23 mouse cellular contexts compared by ENCODE assay signal in the genomic region with DNA sequence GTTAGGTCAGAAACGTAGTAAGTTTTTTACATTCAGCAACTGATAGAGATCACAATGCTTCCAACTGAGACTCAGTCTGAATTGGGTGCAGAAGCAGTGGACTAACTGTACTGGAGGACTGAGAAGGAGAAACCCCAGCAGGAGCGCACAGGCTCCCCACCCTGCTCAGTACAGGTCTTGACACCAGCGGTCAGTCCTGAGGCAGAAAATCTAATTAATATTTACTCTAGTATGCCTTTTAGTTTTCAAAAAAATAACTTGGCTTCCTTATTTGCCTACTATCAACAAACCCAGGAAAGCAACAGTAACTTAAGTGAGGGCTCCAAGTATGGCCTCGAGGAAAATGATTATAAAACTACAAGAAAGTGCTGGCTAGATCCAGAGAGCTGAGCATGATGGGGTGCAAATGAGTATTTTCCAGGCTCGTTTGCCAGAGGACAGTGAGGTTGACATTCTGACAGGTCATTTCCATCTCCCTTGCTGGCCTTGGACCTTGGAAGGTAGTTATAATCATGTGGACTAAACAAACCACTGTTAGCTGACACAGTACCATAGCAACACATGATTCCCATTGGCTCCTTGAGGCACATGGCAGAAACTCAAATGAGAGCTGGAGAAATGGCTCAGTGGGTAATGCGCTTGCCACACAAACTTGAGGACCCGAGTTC. TPM values are rescaled to one million over a fixed set of nuclear protein-coding genes. Genes with fewer than 3 reads are reported as not detected.
DNase-seq lines count a peak whose midpoint lies in the region; ATAC-seq and TF ChIP-seq lines count a peak whose summit lies in the region.
"Had no signal": no experiment of that assay in that cellular context is flagged by ENCODE, and none has a peak within 500 bp of the region (broad histone marks: within the 10 kb centered on the region; RNA-seq: fewer than 3 reads in every experiment).

No protein-coding gene starts in this region.

- no peak for TF ChIP-seq EP300 in lung, postnatal 0 days (IDR thresholded peaks at IDR 0.05)

- no peaks in the 10 kb centered on the region for H3K4me1 ChIP-seq in kidney, embryonic 14.5 days (ENCODE audit: control insufficient read depth, insufficient read depth, low read length)
- peaks cover 4% of the 10 kb centered on the region; the same call in 1 of the 2 replicates for H3K4me1 ChIP-seq in lung, embryonic 15.5 days
- H3K4me1 ChIP-seq in lung, postnatal 0 days (ENCODE audit: insufficient read depth, low read depth, low read length) = no peaks in the 10 kb centered on the region
- H3K4me1 ChIP-seq: embryonic facial prominence, embryonic 13.5 days; forebrain, embryonic 15.5 days; heart, embryonic 15.5 days; liver, embryonic 15.5 days had no signal

- no peak for TF ChIP-seq CTCF in lung, postnatal 0 days (IDR thresholded peaks at IDR 0.05)

- no peaks in the 10 kb centered on the region for H3K9me3 ChIP-seq in kidney, embryonic 14.5 days (ENCODE audit: control insufficient read depth, low read length)
- H3K9me3 ChIP-seq in lung, embryonic 15.5 days = no peaks in the 10 kb centered on the region
- H3K9me3 ChIP-seq in lung, postnatal 0 days (ENCODE audit: low read length) = no peaks in the 10 kb centered on the region
- H3K9me3 ChIP-seq: embryonic facial prominence, embryonic 13.5 days; forebrain, embryonic 10.5 days; forebrain, embryonic 15.5 days; heart, embryonic 15.5 days; liver, embryonic 15.5 days had no signal

- no peak overlapping the region for H3K9ac ChIP-seq in kidney, embryonic 14.5 days (ENCODE audit: low read depth, low read length)
- H3K9ac ChIP-seq in lung, embryonic 15.5 days = no peak overlapping the region
- no peak overlapping the region for H3K9ac ChIP-seq in lung, postnatal 0 days (replicated peaks; ENCODE audit: low read depth)
- H3K9ac ChIP-seq: embryonic facial prominence, embryonic 13.5 days; forebrain, embryonic 15.5 days; heart, embryonic 15.5 days; liver, embryonic 15.5 days had no signal

- ATAC-seq in kidney, embryonic 14.5 days (ENCODE audit: low FRiP score, low TSS enrichment) = no peak
- ATAC-seq in lung, embryonic 15.5 days (ENCODE audit: borderline replicate concordance, extremely low read depth, low FRiP score, low TSS enrichment) = peak; percentile 78
- peak; percentile 88 for ATAC-seq in lung, postnatal 0 days
- ATAC-seq: forebrain, embryonic 15.5 days; hindbrain, embryonic 16.5 days; midbrain, embryonic 16.5 days had no signal

- H3K4me3 ChIP-seq in kidney, embryonic 14.5 days (ENCODE audit: low read length) = no peak overlapping the region
- H3K4me3 ChIP-seq in lung, embryonic 15.5 days = no peak overlapping the region
- H3K4me3 ChIP-seq in lung, postnatal 0 days (ENCODE audit: low read depth, low read length) = no peak overlapping the region
- H3K4me3 ChIP-seq: embryonic facial prominence, embryonic 13.5 days; forebrain, embryonic 10.5 days; forebrain, embryonic 15.5 days; heart, embryonic 15.5 days; liver, embryonic 15.5 days had no signal

- no peaks in the 10 kb centered on the region for H3K36me3 ChIP-seq in kidney, embryonic 14.5 days (ENCODE audit: control insufficient read depth, insufficient read depth, low read length)
- no peaks in the 10 kb centered on the region for H3K36me3 ChIP-seq in lung, embryonic 15.5 days
- H3K36me3 ChIP-seq in lung, postnatal 0 days (ENCODE audit: insufficient read depth, low read length) = no peaks in the 10 kb centered on the region
- H3K36me3 ChIP-seq: embryonic facial prominence, embryonic 13.5 days; forebrain, embryonic 10.5 days; forebrain, embryonic 15.5 days; heart, embryonic 15.5 days; liver, embryonic 15.5 days had no signal

- WGBS in kidney, embryonic 14.5 days = 84% methylated on average over 7 of the region's 7 CpGs
- WGBS in lung, embryonic 15.5 days = 65% methylated on average over 7 of the region's 7 CpGs
- WGBS in lung, postnatal 0 days = 66% methylated on average over 7 of the region's 7 CpGs

- peak; percentile 43 for DNase-seq in kidney, adult 9 months
- peak; percentile 63 for DNase-seq in lung, postnatal 0 days (ENCODE audit: low spot score)
- peak; percentile 43 to 74 for DNase-seq in lung, postnatal 4 days
- DNase-seq in urinary bladder, adult 18-20 months (ENCODE audit: low spot score in 2 of 2) = no peak
- DNase-seq in cerebellum, postnatal 14 days = no peak
- DNase-seq: adrenal gland, postnatal 25 days; B cell, adult 2 months; cerebellum, adult 11-12 months; cerebellum, adult 9-11 months; gastrocnemius, postnatal 10 days; layer of hippocampus, postnatal 36 days; left cerebral cortex, postnatal 4 days; right cerebral cortex, adult 18-20 months had no signal

- no peak overlapping the region for H3K27ac ChIP-seq in kidney, embryonic 14.5 days (ENCODE audit: low read depth, low read length)
- 0 out of 2 replicates have a peak overlapping the region, but pooled peaks have one; percentile 4 for H3K27ac ChIP-seq in lung, embryonic 15.5 days
- no peak overlapping the region for H3K27ac ChIP-seq in lung, postnatal 0 days (ENCODE audit: low read length)
- H3K27ac ChIP-seq: embryonic facial prominence, embryonic 13.5 days; forebrain, embryonic 10.5 days; forebrain, embryonic 15.5 days; heart, embryonic 15.5 days; liver, embryonic 15.5 days had no signal

- no peak overlapping the region for H3K4me2 ChIP-seq in kidney, embryonic 14.5 days (replicated peaks; ENCODE audit: low read depth, low read length)
- no peak overlapping the region for H3K4me2 ChIP-seq in lung, embryonic 15.5 days
- H3K4me2 ChIP-seq in lung, postnatal 0 days (replicated peaks; ENCODE audit: low read depth, low read length) = no peak overlapping the region
- H3K4me2 ChIP-seq: embryonic facial prominence, embryonic 13.5 days; forebrain, embryonic 15.5 days; heart, embryonic 15.5 days; liver, embryonic 15.5 days; midbrain, embryonic 11.5 days had no signal

- no peaks in the 10 kb centered on the region for H3K27me3 ChIP-seq in kidney, embryonic 14.5 days (ENCODE audit: control insufficient read depth, insufficient read depth, low read length)
- H3K27me3 ChIP-seq in lung, embryonic 15.5 days = no peaks in the 10 kb centered on the region
- H3K27me3 ChIP-seq in lung, postnatal 0 days (replicated peaks; ENCODE audit: insufficient read depth, low read length) = no peaks in the 10 kb centered on the region
- H3K27me3 ChIP-seq: embryonic facial prominence, embryonic 13.5 days; forebrain, embryonic 15.5 days; heart, embryonic 15.5 days; liver, embryonic 15.5 days had no signal

RNA-seq across cellular contexts. Expression of a gene that starts 25.3 kb away (rescaled TPM):
- 8.9 and 12.5 TPM in 2 replicates for polyA plus RNA-seq in kidney, embryonic 14.5 days (2014; fragmentation: Nextera tagmentation; extraction: Ambion mirVana)
- polyA plus RNA-seq in lung, embryonic 15.5 days (2015; fragmentation: Nextera tagmentation; extraction: Ambion mirVana) = 2.9 and 3.5 TPM in 2 replicates
- polyA plus RNA-seq in lung, postnatal 0 days (2015; fragmentation: Nextera tagmentation; extraction: Ambion mirVana) = 4.1 TPM in 2 replicates

RNA-seq across cellular contexts. Expression of a gene that starts 48.1 kb away (rescaled TPM):
- polyA plus RNA-seq in kidney, embryonic 14.5 days (2014; fragmentation: Nextera tagmentation; extraction: Ambion mirVana) = 70.3 and 96.0 TPM in 2 replicates
- polyA plus RNA-seq in lung, embryonic 15.5 days (2015; fragmentation: Nextera tagmentation; extraction: Ambion mirVana) = 94.6 and 104 TPM in 2 replicates
- 45.9 and 50.4 TPM in 2 replicates for polyA plus RNA-seq in lung, postnatal 0 days (2015; fragmentation: Nextera tagmentation; extraction: Ambion mirVana)

Comparison
In these comparisons a context has a peak if more than half of its experiments do, and no peak if none do; other contexts are left out.
1. DNase-seq: peak in kidney, adult 9 months (single experiment), lung, postnatal 0 days (single experiment) and lung, postnatal 4 days (2 of 2); none in urinary bladder, adult 18-20 months (0 of 2) and cerebellum, postnatal 14 days (0 of 2).